Mouse (Mus musculus): ENCODE results near the gene Nck2. TPM values are rescaled to one million over a fixed set of nuclear protein-coding genes. Genes with fewer than 3 reads are reported as not detected.

Gene Nck2
- polyA plus RNA-seq, 1 experiment from 2014 or later, result 31.9 TPM

- Histone ChIP-seq H3K36me3 (ENCODE audit: control insufficient read depth, insufficient read depth, low read length) (no peaks in the 10 kb centered on the region), H3K4me1 (replicated peaks; ENCODE audit: control insufficient read depth, insufficient read depth, low read length) (peaks cover 3% of the 10 kb centered on the region; the same call in 1 of the 2 replicates), H3K4me2 (replicated peaks; ENCODE audit: low read depth, low read length) (no peak overlapping the region), H3K27ac (ENCODE audit: low read depth, low read length) (no peak overlapping the region), H3K9me3 (ENCODE audit: control insufficient read depth, low read length) (no peaks in the 10 kb centered on the region), H3K27me3 (ENCODE audit: control insufficient read depth, insufficient read depth, low read length) (no peaks in the 10 kb centered on the region), H3K4me3 (ENCODE audit: low read depth, low read length) (no peak overlapping the region), H3K9ac (ENCODE audit: low read depth, low read length) (no peak overlapping the region)
- DNase-seq (ENCODE audit: low spot score) (no peak), ATAC-seq (ENCODE audit: low FRiP score) (no peak)
- 86% methylated on average over 3 of the region's 3 CpGs for WGBS
Observed at GRCm38 (mm10) chr1:43486500-43486899, 42.1 kb downstream of the Nck2 start.

GRCm38 (mm10) chr1:43486956-43487722 is 42.8 kb downstream of the Nck2 start:
- Histone ChIP-seq H3K4me2 (replicated peaks; ENCODE audit: low read depth, low read length) (no peak overlapping the region), H3K27ac (ENCODE audit: low read depth, low read length) (no peak overlapping the region), H3K9ac (ENCODE audit: low read depth, low read length) (no peak overlapping the region), H3K4me3 (ENCODE audit: low read depth, low read length) (no peak overlapping the region), H3K36me3 (ENCODE audit: control insufficient read depth, insufficient read depth, low read length) (no peaks in the 10 kb centered on the region), H3K9me3 (ENCODE audit: control insufficient read depth, low read length) (no peaks in the 10 kb centered on the region), H3K27me3 (ENCODE audit: control insufficient read depth, insufficient read depth, low read length) (no peaks in the 10 kb centered on the region), H3K4me1 (replicated peaks; ENCODE audit: control insufficient read depth, insufficient read depth, low read length) (peaks cover 3% of the 10 kb centered on the region; the same call in 1 of the 2 replicates)
- no peak for ATAC-seq (ENCODE audit: low FRiP score)
- WGBS, result 41% methylated on average over 3 of the region's 3 CpGs
- DNase-seq (ENCODE audit: low spot score), result no peak

- no peaks in the 10 kb centered on the region for H3K9me3 ChIP-seq (ENCODE audit: control insufficient read depth, low read length)
- no peak overlapping the region for H3K4me2 ChIP-seq (replicated peaks; ENCODE audit: low read depth, low read length)
- H3K36me3 ChIP-seq (ENCODE audit: control insufficient read depth, insufficient read depth, low read length), result no peaks in the 10 kb centered on the region
- H3K4me3 ChIP-seq (ENCODE audit: low read depth, low read length), result no peak overlapping the region
- H3K4me1 ChIP-seq (replicated peaks; ENCODE audit: control insufficient read depth, insufficient read depth, low read length), result peaks cover 3% of the 10 kb centered on the region; the same call in 1 of the 2 replicates
- ATAC-seq (ENCODE audit: low FRiP score) (no peak), DNase-seq (ENCODE audit: low spot score) (no peak)
- H3K27ac ChIP-seq (ENCODE audit: low read depth, low read length), result no peak overlapping the region
- no peak overlapping the region for H3K9ac ChIP-seq (ENCODE audit: low read depth, low read length)
- no peaks in the 10 kb centered on the region for H3K27me3 ChIP-seq (ENCODE audit: control insufficient read depth, insufficient read depth, low read length)
Observed at GRCm38 (mm10) chr1:43489311-43489710, 44.9 kb downstream of the Nck2 start.

DNA sequence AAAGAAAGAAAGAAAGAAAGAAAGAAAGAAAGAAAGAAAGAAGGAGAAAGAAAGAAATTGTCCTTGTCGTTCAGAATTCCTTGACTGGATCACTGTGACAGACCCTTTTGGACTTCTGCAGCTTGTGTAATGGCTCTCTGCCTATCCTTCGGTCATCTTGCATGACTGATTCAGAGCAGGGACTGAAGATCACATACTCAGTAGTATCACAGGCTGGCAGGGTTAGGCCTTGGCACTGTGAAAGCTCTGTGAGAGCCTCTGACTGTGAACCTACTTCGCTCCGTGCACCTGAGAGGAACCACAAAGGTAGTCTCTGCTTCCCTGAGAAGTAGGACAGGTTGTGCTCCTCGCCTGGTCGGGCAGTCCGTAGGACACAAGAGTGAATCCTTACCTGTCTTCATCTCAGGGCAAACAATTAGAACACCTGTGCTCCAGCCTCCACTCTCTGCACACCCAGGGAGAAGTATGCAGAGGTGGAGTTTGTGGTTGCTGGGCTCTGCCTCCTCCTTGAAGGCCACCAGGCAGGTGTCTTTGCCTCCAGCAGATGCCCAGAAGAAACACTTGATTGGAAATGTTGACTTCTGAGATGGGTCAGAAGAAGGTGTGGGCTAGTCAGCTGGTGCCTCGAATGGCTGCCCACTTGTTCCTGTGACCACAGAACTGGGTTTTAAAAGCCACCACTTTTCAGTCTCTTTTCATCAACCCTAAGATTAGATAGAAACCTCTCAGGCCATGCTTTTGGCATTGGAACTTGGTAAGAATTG is 47.3 kb downstream of the Nck2 start:
- no peaks in the 10 kb centered on the region for H3K36me3 ChIP-seq (ENCODE audit: control insufficient read depth, insufficient read depth, low read length)
- no peaks in the 10 kb centered on the region for H3K9me3 ChIP-seq (ENCODE audit: control insufficient read depth, low read length)
- H3K4me3 ChIP-seq (ENCODE audit: low read depth, low read length), result no peak overlapping the region
- 95% methylated on average over 8 of the region's 8 CpGs for WGBS
- no peaks in the 10 kb centered on the region for H3K4me1 ChIP-seq (replicated peaks; ENCODE audit: control insufficient read depth, insufficient read depth, low read length)
- no peak overlapping the region for H3K9ac ChIP-seq (ENCODE audit: low read depth, low read length)
- no peak for DNase-seq (ENCODE audit: low spot score)
- no peaks in the 10 kb centered on the region for H3K27me3 ChIP-seq (ENCODE audit: control insufficient read depth, insufficient read depth, low read length)
- no peak for ATAC-seq (ENCODE audit: low FRiP score)
- no peak overlapping the region for H3K4me2 ChIP-seq (replicated peaks; ENCODE audit: low read depth, low read length)
- no peak overlapping the region for H3K27ac ChIP-seq (ENCODE audit: low read depth, low read length)

DNA sequence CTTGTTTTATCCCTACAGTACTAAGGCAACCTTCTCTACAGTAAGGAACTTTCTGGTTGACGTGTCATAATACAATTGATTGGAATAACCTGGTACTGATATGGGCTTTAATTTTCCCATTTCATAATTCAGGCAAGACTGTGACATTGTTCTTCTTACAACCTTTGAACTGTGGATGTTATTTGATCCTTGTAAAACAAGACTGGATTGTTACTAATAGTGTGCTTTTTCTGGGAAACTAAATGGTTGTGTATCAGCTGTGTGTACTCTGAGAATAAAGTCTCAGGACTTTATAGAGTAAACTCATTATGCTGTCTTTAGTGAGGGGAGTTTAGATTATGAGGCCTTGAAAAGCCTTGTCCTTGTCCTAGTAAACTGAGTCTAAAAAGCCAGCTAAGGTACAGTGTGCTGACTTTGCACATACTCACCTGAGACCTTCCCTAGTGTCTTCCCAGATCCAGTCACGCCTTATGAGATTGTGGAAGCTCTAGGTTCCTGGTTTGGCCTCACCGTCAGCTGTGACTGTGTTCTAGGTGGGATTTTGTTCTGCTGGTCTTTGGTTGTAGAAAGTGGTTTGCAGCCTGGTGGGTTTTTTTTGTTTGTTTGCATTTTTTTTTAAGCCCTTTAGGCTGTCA is 48.5 kb downstream of the Nck2 start:
- Histone ChIP-seq H3K4me2 (replicated peaks; ENCODE audit: low read depth, low read length) (no peak overlapping the region), H3K36me3 (ENCODE audit: control insufficient read depth, insufficient read depth, low read length) (no peaks in the 10 kb centered on the region), H3K27me3 (ENCODE audit: control insufficient read depth, insufficient read depth, low read length) (no peaks in the 10 kb centered on the region), H3K27ac (ENCODE audit: low read depth, low read length) (no peak overlapping the region), H3K9ac (ENCODE audit: low read depth, low read length) (no peak overlapping the region), H3K4me1 (replicated peaks; ENCODE audit: control insufficient read depth, insufficient read depth, low read length) (no peaks in the 10 kb centered on the region), H3K9me3 (ENCODE audit: control insufficient read depth, low read length) (no peaks in the 10 kb centered on the region), H3K4me3 (ENCODE audit: low read depth, low read length) (no peak overlapping the region)
- DNase-seq (ENCODE audit: low spot score), result no peak
- no peak for ATAC-seq (ENCODE audit: low FRiP score)
- 95% methylated on average over 3 of the region's 3 CpGs for WGBS

DNA sequence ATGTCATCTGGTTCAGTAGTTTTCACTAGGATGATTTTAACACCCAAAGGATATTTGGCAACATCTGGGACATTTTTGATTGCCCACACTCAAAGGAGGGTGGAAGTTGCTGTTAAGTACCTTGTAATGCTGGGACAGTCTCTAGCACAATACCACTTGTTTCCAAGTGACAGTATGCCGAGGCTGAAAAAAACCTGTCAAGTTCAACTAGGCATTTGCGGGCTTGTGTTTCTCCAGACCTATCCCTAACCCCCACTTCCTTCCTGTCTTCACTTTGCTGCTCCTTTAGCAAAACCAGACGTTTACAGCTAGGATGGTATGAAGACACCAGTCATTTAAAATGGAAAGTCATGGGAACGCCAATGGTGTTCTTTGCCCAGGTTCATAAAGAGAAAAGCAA is 51.7 kb downstream of the Nck2 start:
- no peaks in the 10 kb centered on the region for H3K4me1 ChIP-seq (replicated peaks; ENCODE audit: control insufficient read depth, insufficient read depth, low read length)
- H3K36me3 ChIP-seq (ENCODE audit: control insufficient read depth, insufficient read depth, low read length), result no peaks in the 10 kb centered on the region
- H3K4me2 ChIP-seq (replicated peaks; ENCODE audit: low read depth, low read length), result no peak overlapping the region
- no peak overlapping the region for H3K4me3 ChIP-seq (ENCODE audit: low read depth, low read length)
- no peak overlapping the region for H3K27ac ChIP-seq (ENCODE audit: low read depth, low read length)
- WGBS, result 86% methylated on average over 4 of the region's 4 CpGs
- no peak overlapping the region for H3K9ac ChIP-seq (ENCODE audit: low read depth, low read length)
- H3K27me3 ChIP-seq (ENCODE audit: control insufficient read depth, insufficient read depth, low read length), result no peaks in the 10 kb centered on the region
- H3K9me3 ChIP-seq (ENCODE audit: control insufficient read depth, low read length), result no peaks in the 10 kb centered on the region
- no peak for DNase-seq (ENCODE audit: low spot score)
- ATAC-seq (ENCODE audit: low FRiP score), result no peak

GRCm38 (mm10) chr1:43496993-43497392 is 52.6 kb downstream of the Nck2 start:
- no peak for DNase-seq (ENCODE audit: low spot score)
- no peaks in the 10 kb centered on the region for H3K27me3 ChIP-seq (ENCODE audit: control insufficient read depth, insufficient read depth, low read length)
- ATAC-seq (ENCODE audit: low FRiP score), result no peak
- H3K9ac ChIP-seq (ENCODE audit: low read depth, low read length), result no peak overlapping the region
- no peaks in the 10 kb centered on the region for H3K36me3 ChIP-seq (ENCODE audit: control insufficient read depth, insufficient read depth, low read length)
- H3K4me1 ChIP-seq (replicated peaks; ENCODE audit: control insufficient read depth, insufficient read depth, low read length), result no peaks in the 10 kb centered on the region
- WGBS, result 86% methylated on average over 3 of the region's 3 CpGs
- no peak overlapping the region for H3K27ac ChIP-seq (ENCODE audit: low read depth, low read length)
- H3K4me3 ChIP-seq (ENCODE audit: low read depth, low read length), result no peak overlapping the region
- H3K9me3 ChIP-seq (ENCODE audit: control insufficient read depth, low read length), result no peaks in the 10 kb centered on the region
- no peak overlapping the region for H3K4me2 ChIP-seq (replicated peaks; ENCODE audit: low read depth, low read length)

DNA sequence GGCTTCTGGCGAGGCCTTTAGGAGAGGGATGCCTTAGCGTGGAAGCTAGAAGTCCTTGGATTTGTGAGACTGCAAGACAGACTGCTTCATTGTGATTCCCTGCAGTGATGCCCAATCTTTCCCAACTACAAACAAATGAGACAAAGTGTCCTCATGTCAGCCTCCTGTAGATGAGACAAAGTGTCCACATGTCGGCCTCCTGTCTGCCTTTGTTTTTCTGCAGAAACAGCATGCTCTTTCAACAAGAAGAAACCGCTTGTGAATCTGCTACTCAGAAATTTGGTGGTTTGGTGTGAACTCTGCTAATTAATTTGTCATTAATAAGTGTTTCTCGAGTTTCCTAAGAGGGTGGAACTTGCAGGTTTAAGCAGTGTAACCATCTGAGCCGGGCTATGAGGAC is 53.6 kb downstream of the Nck2 start:
- ATAC-seq (ENCODE audit: low FRiP score) (no peak), DNase-seq (ENCODE audit: low spot score) (peak; percentile 20)
- H3K4me3 ChIP-seq (ENCODE audit: low read depth, low read length), result no peak overlapping the region
- 45% methylated on average over 6 of the region's 6 CpGs for WGBS
- H3K4me1 ChIP-seq (replicated peaks; ENCODE audit: control insufficient read depth, insufficient read depth, low read length), result no peaks in the 10 kb centered on the region
- no peak overlapping the region for H3K4me2 ChIP-seq (replicated peaks; ENCODE audit: low read depth, low read length)
- no peak overlapping the region for H3K27ac ChIP-seq (ENCODE audit: low read depth, low read length)
- H3K9ac ChIP-seq (ENCODE audit: low read depth, low read length), result no peak overlapping the region
- no peaks in the 10 kb centered on the region for H3K9me3 ChIP-seq (ENCODE audit: control insufficient read depth, low read length)
- no peaks in the 10 kb centered on the region for H3K27me3 ChIP-seq (ENCODE audit: control insufficient read depth, insufficient read depth, low read length)
- no peaks in the 10 kb centered on the region for H3K36me3 ChIP-seq (ENCODE audit: control insufficient read depth, insufficient read depth, low read length)

Measured in hindbrain, embryonic 11.5 days (tissue).